Mouse (Mus musculus) T-helper 1 cell (primary cell): Measurements from ENCODE around the gene Olfr410.

Experiments used
- in situ Hi-C: fragments of 300-600 bp; cut with MboI, MseI; formaldehyde crosslinking; loops from one replicate; pipeline ENCODE4 v1.15.1; 2025; ENCODE audit warnings: high pct_unique_total_duplicates

Olfr410 gene

GRCm38 (mm10) chr11:74337931-74338330, at the start of gene Olfr410:
TSS of gene Olfr410 (minus strand) at chr11:74338031.
- in situ Hi-C loops: no loop called here

DNA sequence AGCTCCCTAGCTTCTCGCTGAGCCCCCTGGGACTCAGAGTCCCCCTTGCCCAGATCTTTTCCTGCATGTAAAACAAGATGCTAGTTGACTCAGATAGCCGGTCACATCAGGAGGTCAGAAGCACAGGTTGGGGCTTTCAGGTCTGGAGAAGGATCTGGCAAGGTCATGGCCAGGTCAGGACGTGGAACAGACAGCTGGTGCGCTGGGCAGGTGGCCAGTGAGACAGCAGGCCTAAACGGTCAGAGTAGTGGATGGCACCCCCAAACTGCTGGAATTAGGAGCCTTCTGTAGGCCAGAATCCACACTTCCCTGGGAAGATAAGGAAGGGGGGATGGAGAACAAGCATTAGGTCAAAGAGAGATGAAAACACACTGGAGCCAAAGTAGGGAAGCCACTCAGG, 49.4 kb upstream of the Olfr410 start:
- in situ Hi-C loops: no loop called here

DNA sequence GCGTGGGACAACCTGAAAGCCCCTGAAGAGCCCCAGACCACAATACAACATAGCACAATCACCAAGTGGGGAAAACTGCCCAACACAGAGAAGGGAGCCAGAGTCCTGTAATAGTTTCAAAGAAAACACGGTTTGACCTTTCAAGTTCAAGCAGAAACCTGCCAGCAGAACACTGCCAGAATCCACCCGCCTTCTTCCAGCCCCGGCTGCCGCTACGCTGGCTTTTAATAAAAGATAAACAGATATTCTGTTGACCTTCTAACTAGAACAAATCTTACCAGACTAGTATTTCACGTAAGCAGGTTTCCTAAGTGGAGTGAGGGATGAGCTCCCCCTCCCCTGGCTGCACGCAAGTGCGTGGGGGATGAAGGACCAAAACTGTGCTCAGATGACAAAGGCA, 47.8 kb upstream of the Olfr410 start:
- in situ Hi-C loops: no loop called here

DNA sequence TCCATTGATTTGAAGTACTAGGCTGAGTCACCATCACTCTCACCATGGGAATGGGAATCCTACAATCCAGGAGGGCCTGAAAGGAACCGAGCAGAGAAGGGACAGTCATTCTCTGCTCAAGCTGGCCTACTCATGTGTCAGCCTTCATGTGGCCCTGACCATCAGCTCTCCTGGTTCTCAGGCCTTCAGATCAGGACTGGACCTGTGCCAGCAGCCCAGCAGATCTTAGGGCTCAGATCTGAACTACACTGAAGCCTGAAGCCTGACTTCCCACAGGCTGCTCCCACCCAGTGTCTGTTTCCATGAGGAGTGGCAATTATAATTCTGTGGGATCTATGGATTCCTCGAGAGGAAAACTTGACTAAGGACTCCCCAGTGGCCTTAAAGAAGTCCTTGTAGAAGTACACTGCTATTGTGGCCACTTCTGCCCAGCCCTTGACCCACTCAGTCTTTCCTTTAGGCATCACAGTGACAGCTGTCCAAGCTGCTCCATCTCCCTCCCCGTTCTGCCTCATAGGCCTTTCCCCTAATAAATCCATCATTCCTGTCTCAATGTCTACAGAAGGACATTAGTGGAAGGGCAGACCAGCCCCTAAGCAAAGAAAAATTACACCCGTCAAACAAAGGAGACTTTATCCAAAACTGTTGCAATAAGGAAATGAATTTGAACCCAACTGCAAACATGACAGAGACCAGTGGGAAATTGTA, 41.5 kb upstream of the Olfr410 start:
- in situ Hi-C loops: loop anchor here (5.0 to 10.0 kb wide), 2 partner anchors 145 to 1237 kb away; no protein-coding TSS in a partner anchor

GRCm38 (mm10) chr11:74376847-74377246, 39.0 kb upstream of the Olfr410 start:
- in situ Hi-C loops: loop anchor here (5.0 to 10.0 kb wide), 2 partner anchors 148 to 1235 kb away; no protein-coding TSS in a partner anchor

DNA sequence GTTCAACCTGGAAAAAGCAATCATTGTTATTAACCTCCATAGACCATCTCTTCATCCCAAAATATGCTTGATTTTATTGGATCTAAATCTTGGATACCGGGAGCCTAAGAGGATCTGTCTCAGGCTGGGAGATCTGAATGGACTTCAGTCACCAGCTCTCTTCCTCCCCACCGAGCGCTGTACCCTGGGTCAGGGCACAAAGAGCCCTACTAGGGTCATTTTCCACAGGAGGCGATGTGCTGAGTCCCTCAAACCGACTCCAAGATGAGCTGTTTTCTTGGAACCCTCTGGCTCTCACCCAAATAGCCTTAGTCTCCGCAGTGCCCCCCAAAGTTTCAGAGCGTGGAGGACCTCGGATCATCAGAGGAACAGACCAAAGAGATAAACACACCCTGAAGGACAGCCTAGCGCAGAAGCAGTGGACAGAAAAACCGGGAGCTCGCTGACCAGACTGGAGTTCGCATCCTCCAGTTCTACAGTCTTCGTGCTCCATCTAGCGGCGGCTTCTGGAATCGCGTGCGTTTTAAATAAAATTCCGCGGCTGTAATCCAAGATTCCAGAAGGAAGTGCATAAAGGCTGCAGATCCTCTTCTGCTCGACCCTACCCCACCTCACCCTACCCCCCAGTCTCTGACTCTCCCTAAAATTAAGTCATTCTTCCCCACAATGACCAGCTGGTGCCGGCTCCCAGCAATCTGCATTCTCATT, 33.7 kb upstream of the Olfr410 start:
- in situ Hi-C loops: loop anchor here (10.0 kb wide), 1 partner anchor 153 kb away; no protein-coding TSS in a partner anchor

DNA sequence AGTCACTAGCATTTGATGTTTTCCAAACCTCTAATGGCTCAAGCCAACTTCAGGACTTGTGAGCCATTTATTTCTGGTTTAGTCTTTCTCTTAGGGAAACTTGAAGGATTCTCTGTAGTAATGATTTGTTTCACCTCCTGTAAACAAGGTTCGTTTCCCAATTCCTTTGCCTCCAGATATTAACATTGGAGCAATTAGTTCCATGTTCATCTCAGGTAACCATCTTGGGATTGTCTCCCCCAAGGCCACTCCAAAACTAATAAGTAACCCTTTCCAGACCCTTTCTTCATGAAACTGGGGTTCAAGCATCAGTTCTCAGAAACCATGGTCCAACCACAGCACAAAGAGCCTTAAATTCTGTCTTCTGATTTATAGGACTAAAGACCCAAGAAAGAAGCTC, 23.9 kb upstream of the Olfr410 start, which contains the start of gene Olfr412:
Gene Olfr412 (plus strand): TSS at position 301 of the 400 bp plus-strand sequence.
- in situ Hi-C loops: no loop called here

GRCm38 (mm10) chr11:74352550-74352949, 14.7 kb upstream of the Olfr410 start, which contains the start of gene Olfr411:
TSS of gene Olfr411 (minus strand) at chr11:74352650.
- in situ Hi-C loops: no loop called here

DNA sequence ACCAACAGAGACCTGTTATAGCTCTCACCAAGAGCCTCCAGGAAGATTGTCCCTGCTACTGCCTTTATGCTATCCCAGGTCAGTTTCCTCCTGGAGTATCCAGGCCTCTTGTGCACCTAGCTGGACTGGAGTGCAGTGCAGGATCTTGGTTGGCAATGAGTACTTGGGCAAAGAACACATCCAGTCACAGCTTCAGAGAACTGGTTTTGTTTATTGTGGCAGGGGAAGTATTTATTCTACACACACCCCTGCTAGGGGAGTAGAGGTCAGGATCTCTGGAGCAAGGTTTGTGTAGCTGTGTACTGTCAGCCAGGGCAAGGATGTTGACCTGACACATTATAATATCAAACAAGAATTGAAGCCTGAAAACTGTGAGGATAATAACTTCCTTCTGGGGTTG, 9.1 kb downstream of the Olfr410 start:
- in situ Hi-C loops: no loop called here

GRCm38 (mm10) chr11:74326044-74326443, 11.8 kb downstream of the Olfr410 start:
- in situ Hi-C loops: no loop called here

DNA sequence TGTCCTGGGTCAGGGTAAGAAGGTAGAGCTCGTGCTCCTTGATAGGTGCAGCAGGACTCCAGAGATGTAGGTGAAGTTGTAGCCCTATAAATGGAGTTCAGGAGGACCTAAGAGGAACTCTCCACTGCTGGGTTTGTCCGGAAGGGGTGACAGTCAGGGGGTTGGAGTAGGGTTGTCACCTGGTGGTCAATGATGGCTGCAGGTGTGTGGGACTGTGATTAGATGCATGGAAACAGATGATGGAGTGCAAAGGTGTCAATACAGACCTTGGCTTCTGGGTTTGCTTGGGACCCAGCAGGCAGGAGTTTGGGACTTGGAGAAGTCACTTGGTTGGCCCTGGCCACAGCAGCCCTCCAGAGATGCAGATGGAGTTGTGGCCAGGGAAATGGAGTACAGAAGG, 50.6 kb downstream of the Olfr410 start:
- in situ Hi-C loops: loop anchor here (5.0 kb wide), 1 partner anchor 55 kb away; no protein-coding TSS in a partner anchor

DNA sequence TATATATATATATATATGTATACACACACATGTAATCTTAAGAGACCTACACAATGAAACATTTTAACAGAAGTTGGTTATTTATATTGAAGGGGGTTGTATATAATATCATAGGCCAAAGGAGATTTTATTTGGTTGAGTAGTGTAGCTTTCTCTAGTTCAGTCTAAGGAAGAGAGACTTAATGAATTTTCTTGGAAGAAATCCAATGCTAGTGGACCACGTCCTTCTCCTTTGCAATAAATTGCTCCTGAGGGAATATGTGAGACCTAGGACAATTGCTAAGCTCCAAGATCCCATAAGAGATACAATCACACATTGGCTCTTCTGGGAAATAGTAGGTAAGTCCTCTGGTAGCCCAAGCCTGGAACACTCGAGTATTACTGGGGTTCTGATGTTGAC, 54.4 kb downstream of the Olfr410 start, which contains the start of gene Olfr59:
Gene Olfr59 (plus strand): TSS at position 301 of the 400 bp plus-strand sequence.
- in situ Hi-C loops: no loop called here
